Mouse (Mus musculus): ENCODE measurements around the gene Arel1.

Arel1 gene

DNA sequence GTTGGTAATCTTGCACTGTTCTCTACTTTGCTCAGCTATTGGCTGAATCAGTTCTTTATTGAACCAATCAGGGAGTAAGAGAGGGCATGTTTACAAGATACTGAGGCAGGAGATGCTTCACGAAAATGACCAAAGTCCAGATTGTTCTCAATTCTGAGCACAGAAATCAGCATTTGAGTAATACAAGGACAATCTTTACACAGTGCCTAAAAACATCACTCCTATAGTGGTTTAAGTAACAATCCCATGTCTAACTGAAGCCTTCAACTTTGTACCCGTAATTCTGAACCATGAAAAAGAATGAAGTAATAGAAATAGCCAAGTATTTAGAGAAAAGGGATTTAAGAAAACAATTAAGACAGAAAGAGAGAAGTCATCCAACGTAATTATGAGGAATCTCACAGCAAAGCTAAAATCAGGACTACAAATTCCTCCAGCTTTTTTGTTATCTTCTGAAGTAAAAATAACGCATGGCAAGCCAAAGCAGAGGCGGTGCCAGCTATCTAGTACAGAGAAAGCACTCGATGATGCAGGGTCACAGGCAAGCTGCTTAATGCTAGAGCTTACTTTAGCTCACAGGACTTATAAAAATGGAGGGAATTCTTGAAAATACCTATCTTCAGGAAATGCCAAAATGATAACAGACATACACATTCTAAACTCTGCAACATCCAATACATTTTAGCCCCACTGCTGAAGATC, 22.0 kb downstream of the Arel1 start:
- no peak for DNase-seq (ENCODE audit: low spot score in 2 of 2)

DNA sequence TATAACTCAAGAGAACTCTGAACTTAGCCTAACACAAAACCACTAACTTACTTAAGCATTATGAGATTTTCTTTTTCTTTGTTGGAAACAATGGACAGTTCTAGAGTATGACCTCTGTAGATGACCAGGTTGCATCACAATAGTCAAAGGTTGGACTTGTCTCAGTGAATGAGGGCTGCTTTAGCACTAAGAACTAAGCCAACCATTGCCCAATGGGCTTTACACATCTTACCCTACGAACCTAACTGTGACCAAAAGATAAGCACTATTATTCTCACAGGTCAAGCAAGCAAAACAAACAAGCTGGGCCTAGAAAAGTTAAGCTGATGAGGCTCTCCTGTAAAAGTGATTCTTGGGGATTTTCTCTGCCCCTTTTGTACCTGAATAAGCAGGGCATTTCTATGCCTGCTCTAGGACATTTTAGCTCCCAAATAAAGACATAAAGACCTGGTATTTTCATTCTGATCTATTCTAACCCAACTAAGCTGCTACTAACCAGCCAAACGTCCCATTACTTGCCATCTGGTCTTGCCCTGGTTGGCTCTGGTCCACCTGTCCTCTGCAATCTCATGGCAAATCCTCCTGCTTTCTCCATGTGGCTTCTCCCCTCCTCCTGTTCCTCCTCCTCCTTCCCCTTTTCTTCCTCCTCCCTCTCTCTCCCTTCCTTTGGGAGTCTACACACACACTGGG, 22.7 kb downstream of the Arel1 start:
- no peak for DNase-seq (ENCODE audit: low spot score in 2 of 2)

DNA sequence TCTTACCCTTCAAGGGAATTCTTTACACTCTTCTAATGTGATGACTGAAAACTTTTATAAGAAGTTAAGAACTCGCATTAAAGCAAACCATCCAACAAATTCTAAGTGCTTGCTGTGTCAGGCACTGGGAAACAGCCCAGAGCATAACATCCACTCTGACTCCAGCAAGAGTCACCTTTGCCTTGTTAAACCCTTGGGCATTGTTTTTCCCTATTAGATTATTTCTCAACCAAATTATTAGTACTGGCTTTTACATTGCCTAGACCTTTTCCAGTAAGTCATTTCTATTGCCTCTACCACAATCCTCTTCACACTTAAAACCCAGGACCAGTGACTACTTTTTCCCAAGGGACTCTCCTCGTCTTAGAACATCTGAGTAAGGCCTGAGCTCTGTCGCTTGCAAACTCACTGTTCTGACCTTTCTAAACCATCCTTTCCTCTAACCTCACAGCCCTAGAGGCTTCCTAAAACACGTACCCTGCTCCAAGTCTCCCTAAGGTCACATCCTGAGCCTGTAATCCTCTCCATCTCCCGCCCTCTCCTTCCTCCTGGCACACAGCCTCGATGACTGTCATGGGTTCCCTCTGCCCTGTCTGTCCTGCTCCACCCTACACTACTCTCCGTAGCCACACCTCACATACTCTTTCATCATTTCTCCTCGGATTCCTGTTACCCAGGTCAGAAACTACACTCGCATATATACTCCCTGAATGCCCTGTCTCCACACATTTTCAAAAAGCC, 25.7 kb downstream of the Arel1 start:
- DNase-seq (ENCODE audit: low spot score in 2 of 2): no peak

DNA sequence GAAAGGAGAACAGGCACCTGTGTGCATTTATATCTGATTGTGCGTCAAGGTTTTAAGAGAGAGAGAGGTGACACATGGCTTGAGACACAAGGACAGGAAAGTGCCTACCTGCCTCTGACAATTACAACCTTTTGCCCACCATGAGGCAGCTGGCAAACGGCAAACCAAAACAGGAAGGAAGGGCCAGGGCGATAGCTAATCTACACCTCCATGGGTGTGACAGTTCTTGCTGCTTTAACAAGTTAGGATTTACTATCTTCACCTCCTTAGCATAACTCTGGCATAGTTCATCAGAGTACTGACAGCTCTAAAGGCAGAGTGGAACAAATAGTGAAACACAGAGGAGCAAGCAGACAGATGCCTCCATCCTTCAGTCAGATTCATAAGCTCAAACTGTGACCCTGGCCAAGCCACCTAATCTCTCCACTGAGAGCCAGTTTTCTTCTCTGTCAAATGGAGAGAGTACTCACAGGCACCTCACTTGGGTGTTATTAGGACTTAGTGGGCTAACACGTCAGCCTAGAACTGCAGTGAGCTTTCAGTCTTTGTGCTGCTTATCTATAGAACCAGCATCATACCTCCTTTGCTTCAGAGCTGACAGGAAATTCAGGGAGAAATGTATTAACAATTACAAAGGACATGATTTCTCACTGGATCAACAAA, 26.4 kb downstream of the Arel1 start:
- no peak for DNase-seq (ENCODE audit: low spot score in 2 of 2)

DNA sequence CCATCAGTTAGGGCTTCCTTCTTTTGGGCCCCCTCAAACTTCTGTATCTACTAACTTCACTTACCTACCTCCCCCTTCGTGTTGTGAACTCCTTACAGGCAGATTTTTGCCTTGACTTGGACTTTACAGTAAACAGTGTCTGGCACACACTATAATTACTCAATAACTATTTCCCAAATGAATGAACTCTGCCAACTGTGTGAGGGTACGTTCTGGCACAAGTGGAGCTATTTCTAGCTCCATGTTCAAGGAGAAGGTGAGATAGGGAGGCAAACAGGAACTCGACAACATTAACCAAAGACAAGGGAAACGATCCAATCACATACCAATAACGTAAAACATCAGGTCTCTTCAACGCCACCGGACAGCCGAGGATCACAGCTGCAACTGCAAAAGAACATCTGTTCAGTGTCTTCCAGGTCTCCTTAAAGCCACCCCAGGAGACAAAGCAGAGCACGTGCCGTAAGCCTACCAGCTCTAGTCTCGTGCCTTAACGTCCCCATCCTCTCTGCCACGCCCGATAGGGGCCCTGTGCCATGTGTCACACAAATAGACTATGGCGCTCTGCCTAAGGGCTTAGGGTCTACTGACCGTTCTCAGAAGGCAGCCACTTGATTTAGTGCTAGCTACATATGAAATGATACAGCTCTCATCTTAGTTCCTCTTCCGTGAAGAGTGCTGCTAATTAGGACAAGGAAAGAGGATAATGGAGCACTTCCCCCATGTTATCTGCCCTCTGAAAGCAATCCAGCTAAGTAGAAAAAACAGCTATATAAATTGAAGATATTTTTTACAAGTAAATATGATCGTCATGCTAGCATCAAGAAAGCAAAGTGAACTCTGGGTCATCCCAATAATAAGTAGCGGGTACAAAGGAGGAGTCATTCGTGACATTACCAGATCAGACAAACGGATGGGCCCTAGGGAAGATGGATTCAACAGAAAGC, 27.4 kb downstream of the Arel1 start:
- no peak for DNase-seq (ENCODE audit: low spot score in 2 of 2)

DNA sequence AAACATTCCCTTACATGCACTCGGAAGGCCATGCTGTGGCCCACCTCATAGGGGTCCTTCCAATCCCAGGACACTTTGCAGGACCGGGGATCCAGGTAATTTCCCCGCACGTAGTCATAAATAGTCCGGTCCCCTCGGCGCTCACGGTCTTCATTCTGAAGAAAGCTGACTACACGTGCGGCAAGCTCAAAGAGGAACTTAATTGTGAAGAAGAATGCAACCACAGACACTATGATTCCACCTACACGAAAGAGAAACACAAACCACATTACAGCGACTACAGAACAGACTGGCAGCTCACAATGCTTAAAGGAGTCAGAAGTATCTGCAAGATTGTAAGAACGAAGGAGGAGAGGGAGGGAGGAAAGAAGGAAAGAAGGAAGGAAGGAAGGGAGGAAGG, 29.0 kb downstream of the Arel1 start:
- DNase-seq (ENCODE audit: low spot score in 2 of 2): no peak

DNA sequence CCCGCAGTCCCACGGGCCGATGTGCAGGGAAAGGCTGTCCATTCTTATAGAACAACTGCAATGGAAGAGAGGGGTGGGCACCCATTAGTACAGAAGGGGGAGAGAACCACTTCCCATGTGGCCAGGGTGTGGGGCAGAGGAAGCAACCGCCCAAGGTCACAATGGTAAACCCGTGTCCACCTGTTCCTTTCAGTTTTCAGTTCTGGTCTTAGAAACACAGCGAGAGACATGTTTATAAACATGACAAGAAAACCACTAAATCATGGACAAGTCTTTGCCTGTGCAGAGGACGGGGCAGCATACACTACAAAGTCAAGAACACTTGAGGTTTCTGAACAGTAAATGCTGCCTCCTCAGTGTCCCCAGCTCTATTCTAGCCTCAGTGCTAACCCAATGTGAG, 30.4 kb downstream of the Arel1 start:
- no peak for DNase-seq (ENCODE audit: low spot score in 2 of 2)

DNA sequence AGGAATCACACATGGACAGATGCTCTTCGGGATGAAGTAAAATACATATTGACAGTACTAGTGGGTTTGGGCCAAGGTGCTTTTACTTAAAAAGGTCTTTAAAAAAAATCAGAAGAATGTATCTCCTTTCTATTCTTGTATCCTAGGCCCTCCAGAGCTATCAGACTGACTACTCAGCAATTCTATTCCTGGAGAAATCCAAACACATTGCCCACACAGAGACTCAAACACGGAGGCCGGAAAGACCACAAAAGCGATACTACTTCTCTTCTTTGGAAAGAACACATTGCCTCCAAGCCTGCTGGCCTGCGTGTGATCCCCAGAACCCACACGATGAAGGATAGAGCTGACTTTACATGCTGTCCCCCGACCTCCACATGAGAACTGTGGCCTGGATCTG, 31.6 kb downstream of the Arel1 start:
- no peak for DNase-seq (ENCODE audit: low spot score in 2 of 2)

DNA sequence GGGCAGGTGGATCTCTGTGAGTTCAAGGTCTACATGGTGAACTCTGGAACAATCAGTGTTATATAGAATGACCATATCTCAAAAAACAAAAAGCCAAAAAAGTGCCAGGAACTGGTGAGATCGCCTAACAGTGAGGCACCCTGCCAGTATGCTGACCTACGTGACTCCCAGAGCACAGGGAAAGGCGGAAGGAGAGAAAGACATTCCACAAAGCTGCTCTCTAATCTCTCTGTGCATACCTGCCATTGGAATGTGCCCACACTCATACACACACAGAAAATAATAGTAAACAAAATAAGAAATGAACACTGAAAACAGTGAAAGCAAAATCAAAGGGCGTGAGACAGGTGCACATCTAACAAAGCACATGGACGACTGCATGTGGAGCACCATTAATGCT, 35.4 kb downstream of the Arel1 start:
- DNase-seq (ENCODE audit: low spot score in 2 of 2): no peak

DNA sequence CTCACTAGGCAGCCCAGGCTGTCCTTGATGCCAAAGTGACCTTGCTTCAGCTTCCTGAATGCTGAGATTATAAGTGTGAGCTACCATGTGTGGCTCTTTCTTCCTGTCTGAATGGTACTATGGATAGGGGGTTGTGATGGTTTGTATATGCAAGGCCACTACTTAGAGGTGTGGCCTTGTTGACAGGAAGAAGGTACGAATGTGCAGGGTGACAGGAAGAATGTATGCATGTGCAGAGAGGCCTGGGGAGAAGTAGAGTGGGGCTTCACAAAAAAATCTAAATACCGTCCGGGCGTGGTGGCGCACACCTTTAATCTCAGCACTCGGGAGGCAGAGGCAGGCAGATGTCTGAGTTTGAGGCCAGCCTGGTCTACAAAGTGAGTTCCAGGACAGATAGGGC, 38.5 kb downstream of the Arel1 start:
- DNase-seq (ENCODE audit: low spot score in 2 of 2): no peak

DNA sequence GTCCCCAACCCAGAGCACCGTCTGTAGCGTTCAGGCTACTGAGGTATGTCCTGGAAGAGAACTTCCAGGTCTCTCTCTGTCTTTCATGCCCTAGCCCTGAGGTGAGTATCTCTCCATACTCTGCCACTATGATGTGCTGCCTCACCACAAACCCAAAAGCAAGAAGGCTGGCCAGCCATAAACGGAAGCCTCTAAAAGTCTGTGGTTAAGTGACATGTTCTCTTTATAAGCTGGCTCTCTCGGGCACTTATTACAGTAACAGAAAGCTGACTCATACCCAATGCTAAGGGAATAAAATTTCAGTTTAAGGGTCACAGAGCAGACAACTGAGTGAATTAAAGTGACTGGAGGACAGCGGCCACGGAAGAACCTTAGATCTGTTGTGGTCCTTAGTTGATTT, 44.2 kb downstream of the Arel1 start:
- DNase-seq (ENCODE audit: low spot score in 2 of 2): no peak

DNA sequence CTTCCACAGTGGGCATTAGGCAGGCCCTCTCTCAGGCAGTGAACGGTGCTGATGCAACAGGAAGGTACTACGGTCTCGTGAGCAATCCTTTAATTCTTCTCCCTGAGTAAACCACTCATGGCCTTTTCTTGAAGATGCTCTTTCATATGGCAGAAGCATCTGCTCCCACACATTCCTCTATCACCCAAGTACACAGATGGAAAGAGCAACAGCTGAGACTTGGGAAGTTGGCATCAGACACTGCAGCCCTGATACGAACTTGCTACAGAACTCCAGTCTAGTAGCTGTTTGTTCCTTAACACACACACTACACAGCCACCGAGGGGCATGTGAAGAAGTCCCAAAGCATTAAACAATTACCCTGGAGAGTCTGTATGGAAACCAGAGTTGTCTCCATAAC, 46.4 kb downstream of the Arel1 start:
- no peak for DNase-seq (ENCODE audit: low spot score in 2 of 2)

DNA sequence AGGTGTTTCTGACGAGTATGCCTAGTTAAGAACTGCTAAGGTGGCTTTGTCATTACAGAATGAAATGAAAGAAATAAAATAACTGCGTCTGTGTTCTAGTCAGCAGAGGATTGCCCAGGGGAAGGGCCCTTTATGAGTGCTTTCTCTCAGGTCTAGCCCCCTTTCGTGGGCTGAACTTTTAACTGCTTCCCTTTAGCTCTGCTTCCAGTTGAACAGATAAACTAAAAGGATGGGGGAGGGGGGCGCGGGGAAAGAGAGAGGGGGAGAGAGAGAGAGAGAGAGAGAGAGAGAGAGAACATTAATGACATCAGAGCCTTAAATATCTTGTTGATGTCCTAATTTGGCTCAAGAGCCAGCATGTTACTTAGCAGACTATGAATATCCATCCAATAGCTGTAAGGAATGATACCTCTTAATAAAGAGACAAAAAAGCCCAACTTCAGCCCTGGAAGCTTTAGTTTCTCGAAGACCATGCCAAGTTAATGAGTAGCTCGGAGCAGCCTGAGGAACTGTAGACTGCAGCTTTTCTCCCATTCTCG, 48.8 kb downstream of the Arel1 start:
- DNase-seq (ENCODE audit: low spot score in 2 of 2): no peak

DNA sequence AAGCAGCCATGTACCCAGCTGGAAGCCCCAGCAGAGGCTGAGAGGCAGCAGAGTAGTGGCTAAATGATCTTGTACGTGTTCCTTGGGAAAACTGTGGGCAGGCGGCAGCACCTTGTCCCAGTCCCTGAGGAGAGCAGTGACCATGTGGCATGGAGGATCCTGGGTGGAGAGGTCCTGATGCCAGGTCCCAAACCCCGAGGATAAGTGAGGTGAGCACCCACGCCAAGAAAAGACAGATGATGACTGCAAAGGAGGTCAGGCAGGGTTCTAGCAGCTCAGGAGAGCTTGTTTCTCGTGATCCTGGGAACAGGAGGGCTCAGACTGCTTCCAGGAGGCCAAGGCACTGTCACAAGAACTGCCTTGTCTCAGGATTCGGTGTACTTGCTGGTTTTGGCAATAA, 51.9 kb downstream of the Arel1 start:
- no peak for DNase-seq (ENCODE audit: low spot score in 2 of 2)

DNA sequence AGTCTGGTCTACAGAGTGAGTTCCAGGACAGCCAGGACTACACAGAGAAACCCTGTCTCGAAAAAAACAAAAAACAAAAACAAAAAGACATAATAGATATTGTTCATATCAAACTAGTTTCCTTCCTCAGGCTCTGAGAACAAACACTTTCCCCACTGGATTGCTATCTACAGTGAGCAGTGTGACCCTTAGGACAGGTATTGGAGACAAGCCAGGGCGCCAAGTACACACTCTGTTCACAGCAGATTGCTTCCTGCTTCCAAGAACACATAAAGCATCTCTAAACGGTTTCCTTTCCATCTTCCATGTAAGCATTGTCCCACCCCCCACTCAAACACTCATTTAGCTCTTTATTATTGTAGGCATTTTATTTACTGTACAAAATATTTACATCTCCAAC, 52.9 kb downstream of the Arel1 start:
- no peak for DNase-seq (ENCODE audit: low spot score in 2 of 2)

DNA sequence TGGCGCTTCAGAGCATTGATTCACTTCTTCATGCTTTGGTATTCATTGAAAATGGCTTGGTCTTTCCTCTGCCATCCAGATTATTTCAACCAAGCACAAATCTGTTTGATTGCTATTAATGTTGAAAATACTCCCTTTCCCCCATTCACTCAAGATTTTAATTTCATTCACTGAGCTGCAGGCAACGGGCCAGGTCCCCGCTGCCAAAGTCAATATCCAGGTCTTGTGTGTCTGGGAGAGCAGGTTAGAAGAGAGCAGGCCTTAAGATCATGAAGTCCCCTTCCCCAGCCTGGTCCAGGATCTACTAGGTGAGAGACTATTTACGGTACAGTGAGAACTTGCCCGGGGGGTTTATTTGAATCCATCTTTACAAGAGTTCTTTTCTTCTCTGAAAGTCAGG, 55.7 kb downstream of the Arel1 start:
- no peak for DNase-seq (ENCODE audit: low spot score in 2 of 2)

DNA sequence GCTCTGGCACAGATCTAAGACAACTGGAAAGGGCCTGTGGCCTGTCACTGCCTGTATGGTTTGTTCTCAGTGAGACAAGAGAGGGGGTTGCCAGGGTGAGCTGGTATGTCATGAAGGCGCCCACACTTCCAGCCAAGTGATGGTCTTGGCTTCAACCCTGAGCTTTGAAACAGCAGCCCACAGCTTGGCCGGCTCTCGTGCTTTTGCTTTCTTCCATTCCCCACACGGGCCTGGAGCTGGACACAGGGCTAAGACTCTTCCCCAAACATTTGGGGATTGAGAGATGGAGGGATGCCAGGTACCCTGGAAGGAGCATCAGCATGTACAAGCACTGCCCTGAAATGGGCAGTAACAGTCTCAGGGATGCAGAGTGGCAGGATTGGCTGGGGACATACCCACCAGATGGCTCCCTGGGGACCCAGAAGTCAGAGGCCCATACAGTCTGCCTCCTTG, 58.0 kb downstream of the Arel1 start:
- no peak for DNase-seq (ENCODE audit: low spot score in 2 of 2)

DNA sequence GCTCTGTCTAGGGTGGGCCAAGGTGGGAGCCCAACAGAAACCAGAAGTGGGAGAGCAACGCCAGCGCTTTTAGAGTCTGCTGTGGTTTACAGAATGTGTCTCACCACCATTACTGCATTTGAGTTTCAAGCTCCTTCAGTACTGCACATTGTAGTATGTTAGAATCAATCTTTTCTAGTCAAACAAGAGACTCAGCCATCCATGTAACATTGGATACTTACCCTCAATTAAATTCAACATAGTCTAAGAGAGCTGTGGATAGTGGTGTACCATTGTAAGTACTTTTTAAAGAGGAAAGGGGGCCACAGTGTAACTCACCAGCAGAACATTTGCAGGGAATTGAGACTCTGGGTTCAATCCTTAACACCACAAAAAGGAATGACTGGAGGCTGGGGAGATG, 59.1 kb downstream of the Arel1 start:
- no peak for DNase-seq (ENCODE audit: low spot score in 2 of 2)

DNA sequence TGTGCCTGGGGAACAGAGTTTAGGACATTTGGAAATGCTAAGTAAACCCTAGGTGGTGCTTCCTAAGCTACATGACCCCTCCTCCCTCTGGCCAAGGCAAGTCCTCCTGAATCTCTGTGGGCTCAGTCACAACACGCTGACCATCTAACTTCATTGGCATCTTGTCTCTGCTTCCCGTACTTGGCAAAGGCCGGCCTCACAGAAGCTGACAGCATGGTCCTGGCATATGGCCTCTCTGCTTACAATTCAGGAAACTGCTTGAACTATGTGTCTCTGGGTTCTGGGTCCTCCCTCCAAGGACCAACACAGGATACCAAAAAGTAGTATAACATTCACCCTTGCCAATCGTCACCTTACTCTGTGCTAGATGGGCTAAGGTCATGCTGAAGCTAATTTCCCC, 60.6 kb downstream of the Arel1 start:
- no peak for DNase-seq (ENCODE audit: low spot score in 2 of 2)

DNA sequence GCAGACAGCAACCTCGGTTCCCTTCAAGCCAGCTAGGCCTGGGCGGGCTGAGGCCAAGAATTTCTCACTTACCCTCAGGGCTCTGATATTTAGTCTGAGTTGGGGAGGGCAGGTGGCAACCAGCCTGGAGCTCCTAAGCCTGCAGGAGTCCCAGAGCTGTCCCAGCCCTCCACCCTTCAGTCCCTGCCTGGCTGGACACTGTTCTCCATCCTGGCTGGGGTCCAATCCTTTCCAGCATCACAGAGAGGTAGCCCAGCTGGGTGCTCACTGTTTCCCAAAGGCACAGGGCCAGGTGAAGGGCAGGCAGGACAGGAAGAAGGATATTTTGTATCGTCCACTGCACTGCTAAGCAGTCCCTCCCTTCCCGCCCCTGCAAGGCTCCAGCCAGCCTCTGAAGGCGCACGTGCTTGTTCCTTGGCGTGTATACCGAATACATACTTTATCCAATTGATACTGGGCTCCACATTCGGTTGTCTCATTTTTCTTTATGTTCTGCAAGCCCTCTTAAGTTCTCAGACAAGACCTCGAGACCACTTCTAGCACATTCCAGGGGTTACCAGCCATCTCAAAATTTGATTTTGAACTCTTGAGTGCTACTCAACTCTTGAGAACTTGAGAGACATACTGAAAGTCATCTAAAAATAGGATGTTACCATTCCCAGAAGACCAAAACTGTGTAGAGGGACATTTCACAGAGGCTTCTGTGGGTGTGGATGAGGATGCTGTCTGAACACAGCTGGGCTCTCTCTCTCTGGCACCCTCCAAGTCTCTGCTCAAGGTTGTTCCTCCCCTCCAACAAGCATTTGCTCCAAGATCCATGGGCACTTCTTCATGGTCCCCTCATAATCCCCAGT, 62.8 kb downstream of the Arel1 start:
- no peak for DNase-seq (ENCODE audit: low spot score in 2 of 2)

Measured in spleen, postnatal 4 days (tissue).